Mouse (Mus musculus) stomach, postnatal 0 days (tissue): Measurements from ENCODE around the gene Thsd7a.

Experiments used
- CTCF ChIP-seq: IDR thresholded peaks from 2 replicates; pipeline ENCODE4 v1.5.1; 2016; ENCODE audit warnings: antibody characterized with exemption, low read depth, mild to moderate bottlenecking, moderate library complexity
- EP300 ChIP-seq: optimal IDR thresholded peaks from 2 replicates; pipeline ENCODE3; 2016; ENCODE audit warnings: antibody characterized with exemption

- TF ChIP-seq CTCF (no peak), EP300 (no peak)
These were observed 184.1 kb downstream of the Thsd7a start for GRCm38 (mm10) chr6:12565136-12565535.
